11 mouse cellular contexts compared by ENCODE assay signal in the genomic region with DNA sequence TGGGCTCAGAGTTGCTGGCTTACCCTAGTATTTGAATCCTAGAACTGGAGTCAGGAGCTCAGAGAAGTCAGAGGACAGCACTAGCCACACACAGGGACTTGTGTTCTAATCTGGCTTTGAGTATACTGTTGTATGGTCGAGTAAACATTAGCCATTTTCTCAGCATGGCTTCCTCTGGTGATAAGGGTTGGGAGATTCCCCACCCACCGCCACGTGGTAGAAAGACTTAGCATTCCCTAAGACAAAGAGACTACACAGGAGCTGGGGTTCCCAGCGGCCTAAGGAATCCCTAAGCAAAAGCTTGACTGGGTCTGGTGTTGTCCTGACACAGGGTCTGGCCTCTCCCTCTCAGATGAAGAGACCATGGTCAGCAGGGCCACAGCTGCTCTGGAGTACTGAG. TPM values are rescaled to one million over a fixed set of nuclear protein-coding genes. Genes with fewer than 3 reads are reported as not detected.
DNase-seq lines count a peak whose midpoint lies in the region; ATAC-seq and TF ChIP-seq lines count a peak whose summit lies in the region.
"Had no signal": no experiment of that assay in that cellular context is flagged by ENCODE, and none has a peak within 500 bp of the region (broad histone marks: within the 10 kb centered on the region; RNA-seq: fewer than 3 reads in every experiment).

No protein-coding gene starts in this region.

- 34% methylated on average over 4 of the region's 4 CpGs for WGBS in heart, embryonic 10.5 days
- WGBS in lung, embryonic 14.5 days, result 45% methylated on average over 4 of the region's 4 CpGs
- WGBS in heart, embryonic 14.5 days, result 43% methylated on average over 4 of the region's 4 CpGs
- WGBS in liver, embryonic 16.5 days (ENCODE audit: insufficient replicate concordance), result 28% methylated on average over 4 of the region's 4 CpGs
- WGBS in forebrain, embryonic 15.5 days, result 40% methylated on average over 4 of the region's 4 CpGs

- intact Hi-C loops in heart, postnatal 10 days (cut with DNase I), result no loop called here

- H3K9ac ChIP-seq in lung, embryonic 14.5 days, result no peak overlapping the region
- no peak overlapping the region for H3K9ac ChIP-seq in heart, embryonic 14.5 days (ENCODE audit: low read length)
- H3K9ac ChIP-seq in liver, embryonic 16.5 days (ENCODE audit: low read depth, low read length), result no peak overlapping the region
- no peak overlapping the region for H3K9ac ChIP-seq in forebrain, embryonic 15.5 days (replicated peaks)

- H3K36me3 ChIP-seq in heart, embryonic 10.5 days, result no peaks in the 10 kb centered on the region
- H3K36me3 ChIP-seq in lung, embryonic 14.5 days (ENCODE audit: insufficient read depth), result no peaks in the 10 kb centered on the region
- H3K36me3 ChIP-seq in heart, embryonic 14.5 days (ENCODE audit: control insufficient read depth, insufficient read depth, low read length), result no peaks in the 10 kb centered on the region
- H3K36me3 ChIP-seq in liver, embryonic 16.5 days (ENCODE audit: control insufficient read depth, insufficient read depth), result no peaks in the 10 kb centered on the region
- H3K36me3 ChIP-seq in forebrain, embryonic 15.5 days, result no peaks in the 10 kb centered on the region

- peak overlapping the region; percentile 82 for H3K27ac ChIP-seq in heart, embryonic 10.5 days
- H3K27ac ChIP-seq in lung, embryonic 14.5 days (ENCODE audit: low read depth), result peak overlapping the region; percentile 76; the same call in 1 of the 2 replicates
- peak overlapping the region; percentile 71 to 86 for H3K27ac ChIP-seq in heart, embryonic 14.5 days (replicated peaks in 1 of 2; ENCODE audit: control insufficient read depth in 1 of 2, insufficient read depth in 1 of 2, low read depth in 2 of 2, low read length in 2 of 2)
- peak overlapping the region; percentile 42 for H3K27ac ChIP-seq in liver, embryonic 16.5 days (ENCODE audit: low read length)
- H3K27ac ChIP-seq in forebrain, embryonic 15.5 days (replicated peaks), result no peak overlapping the region

- peak overlapping the region; percentile 27 for H3K4me2 ChIP-seq in lung, embryonic 14.5 days
- 0 out of 2 replicates have a peak overlapping the region, but pooled peaks have one; percentile 18 for H3K4me2 ChIP-seq in heart, embryonic 14.5 days (ENCODE audit: low read length)
- H3K4me2 ChIP-seq in liver, embryonic 16.5 days (ENCODE audit: low read depth, low read length), result peak overlapping the region; percentile 46
- no peak overlapping the region for H3K4me2 ChIP-seq in forebrain, embryonic 15.5 days (replicated peaks)

- no peak for TF ChIP-seq CTCF in lung, embryonic 14.5 days (IDR thresholded peaks at IDR 0.05; ENCODE audit: low read depth)

- H3K9me3 ChIP-seq in heart, embryonic 10.5 days, result no peaks in the 10 kb centered on the region
- no peaks in the 10 kb centered on the region for H3K9me3 ChIP-seq in lung, embryonic 14.5 days (ENCODE audit: low read depth, low read length)
- no peaks in the 10 kb centered on the region for H3K9me3 ChIP-seq in heart, embryonic 14.5 days (ENCODE audit: control insufficient read depth, low read length)
- H3K9me3 ChIP-seq in liver, embryonic 16.5 days (replicated peaks; ENCODE audit: control insufficient read depth, low read length), result no peaks in the 10 kb centered on the region
- no peaks in the 10 kb centered on the region for H3K9me3 ChIP-seq in forebrain, embryonic 15.5 days

- DNase-seq in heart, embryonic 10.5 days (ENCODE audit: low spot score), result no peak
- no peak for DNase-seq in heart, postnatal 10 days
- DNase-seq in lung, embryonic 14.5 days, result no peak
- DNase-seq in lung, postnatal 25 days (ENCODE audit: low spot score), result no peak
- no peak for DNase-seq in thymus, adult 18-20 months

- H3K4me1 ChIP-seq in heart, embryonic 10.5 days, result peaks cover 95% of the 10 kb centered on the region
- peaks cover 32% of the 10 kb centered on the region for H3K4me1 ChIP-seq in lung, embryonic 14.5 days (ENCODE audit: insufficient read depth)
- peaks cover 53% of the 10 kb centered on the region in 2 experiments for H3K4me1 ChIP-seq in heart, embryonic 14.5 days (ENCODE audit: control insufficient read depth in 2 of 2, insufficient read depth in 2 of 2, low read length in 2 of 2)
- peaks cover 41% of the 10 kb centered on the region for H3K4me1 ChIP-seq in liver, embryonic 16.5 days (ENCODE audit: control insufficient read depth, low read depth, low read length)
- peaks cover 11% of the 10 kb centered on the region for H3K4me1 ChIP-seq in forebrain, embryonic 15.5 days

- H3K27me3 ChIP-seq in heart, embryonic 10.5 days (ENCODE audit: insufficient read depth, poor library complexity, severe bottlenecking), result no peaks in the 10 kb centered on the region
- H3K27me3 ChIP-seq in lung, embryonic 14.5 days (ENCODE audit: insufficient read depth, low read length), result no peaks in the 10 kb centered on the region
- H3K27me3 ChIP-seq in heart, embryonic 14.5 days (ENCODE audit: control insufficient read depth, insufficient read depth, low read length), result no peaks in the 10 kb centered on the region
- H3K27me3 ChIP-seq in liver, embryonic 16.5 days (ENCODE audit: control insufficient read depth, insufficient read depth, low read depth, low read length), result no peaks in the 10 kb centered on the region
- no peaks in the 10 kb centered on the region for H3K27me3 ChIP-seq in forebrain, embryonic 15.5 days

- H3K4me3 ChIP-seq in heart, embryonic 10.5 days, result no peak overlapping the region
- no peak overlapping the region for H3K4me3 ChIP-seq in lung, embryonic 14.5 days (ENCODE audit: low read depth, low read length)
- no peak overlapping the region for H3K4me3 ChIP-seq in heart, embryonic 14.5 days (ENCODE audit: control insufficient read depth in 1 of 2, insufficient read depth in 1 of 2, low read depth in 1 of 2, low read length in 2 of 2)
- H3K4me3 ChIP-seq in liver, embryonic 16.5 days (ENCODE audit: low read depth, low read length), result no peak overlapping the region
- H3K4me3 ChIP-seq in forebrain, embryonic 15.5 days, result no peak overlapping the region

- ATAC-seq in lung, embryonic 14.5 days (ENCODE audit: insufficient read depth), result no peak
- no peak for ATAC-seq in heart, embryonic 14.5 days (ENCODE audit: insufficient number of reproducible peaks, insufficient read depth, low FRiP score, low read depth)
- ATAC-seq in liver, embryonic 16.5 days (ENCODE audit: low read depth), result no peak
- ATAC-seq in forebrain, embryonic 15.5 days (replicated peaks), result no peak

RNA-seq across cellular contexts. Expression of a gene that starts 3.4 kb away (rescaled TPM):
- polyA plus RNA-seq in heart, embryonic 10.5 days (2016; fragmentation: Nextera tagmentation; extraction: Ambion mirVana), result 164 and 186 TPM in 2 replicates
- 100 to 1,000 TPM; 325 to 346 TPM for total RNA-seq in heart, postnatal 10 days (2021)
- 269 and 311 TPM in 2 replicates for polyA plus RNA-seq in lung, embryonic 14.5 days (2014; fragmentation: Nextera tagmentation; extraction: Ambion mirVana)
- polyA plus RNA-seq in heart, embryonic 14.5 days (2014; fragmentation: Nextera tagmentation; extraction: Ambion mirVana), result 161 and 177 TPM in 2 replicates
- 50.9 and 54.3 TPM in 2 replicates for polyA plus RNA-seq in liver, embryonic 16.5 days (2015; fragmentation: Nextera tagmentation; extraction: Ambion mirVana)
- polyA plus RNA-seq in forebrain, embryonic 15.5 days (2015; fragmentation: Nextera tagmentation; extraction: Ambion mirVana), result 46.4 and 56.9 TPM in 2 replicates

RNA-seq across cellular contexts. Expression of a gene that starts 10.0 kb away (rescaled TPM):
- not detected in 2 replicates for polyA plus RNA-seq in heart, embryonic 10.5 days (2016; fragmentation: Nextera tagmentation; extraction: Ambion mirVana)
- total RNA-seq in heart, postnatal 10 days (2021), result under 1 TPM in 1 of 2 experiments, not detected in 1; 0.36 TPM
- polyA plus RNA-seq in lung, embryonic 14.5 days (2014; fragmentation: Nextera tagmentation; extraction: Ambion mirVana), result not detected in 2 replicates
- polyA plus RNA-seq in heart, embryonic 14.5 days (2014; fragmentation: Nextera tagmentation; extraction: Ambion mirVana), result not detected in 2 replicates
- polyA plus RNA-seq in liver, embryonic 16.5 days (2015; fragmentation: Nextera tagmentation; extraction: Ambion mirVana), result not detected in 2 replicates
- not detected in 2 replicates for polyA plus RNA-seq in forebrain, embryonic 15.5 days (2015; fragmentation: Nextera tagmentation; extraction: Ambion mirVana)
- total RNA-seq: layer of hippocampus, adult 8-10 months had no signal
- polyA plus RNA-seq: C2C12; limb, embryonic 14.5 days had no signal

RNA-seq across cellular contexts. Expression of a gene that starts 27.8 kb away (rescaled TPM):
- polyA plus RNA-seq in heart, embryonic 10.5 days (2016; fragmentation: Nextera tagmentation; extraction: Ambion mirVana), result 20.4 and 28.9 TPM in 2 replicates
- 10 to 100 TPM; 53.3 to 78.7 TPM for total RNA-seq in heart, postnatal 10 days (2021)
- polyA plus RNA-seq in lung, embryonic 14.5 days (2014; fragmentation: Nextera tagmentation; extraction: Ambion mirVana), result 30.2 and 32.9 TPM in 2 replicates
- polyA plus RNA-seq in heart, embryonic 14.5 days (2014; fragmentation: Nextera tagmentation; extraction: Ambion mirVana), result 24.0 and 24.7 TPM in 2 replicates
- 58.3 and 65.7 TPM in 2 replicates for polyA plus RNA-seq in liver, embryonic 16.5 days (2015; fragmentation: Nextera tagmentation; extraction: Ambion mirVana)
- 3.4 and 3.9 TPM in 2 replicates for polyA plus RNA-seq in forebrain, embryonic 15.5 days (2015; fragmentation: Nextera tagmentation; extraction: Ambion mirVana)

RNA-seq across cellular contexts. Expression of a gene that starts 51.8 kb away (rescaled TPM):
- polyA plus RNA-seq in heart, embryonic 10.5 days (2016; fragmentation: Nextera tagmentation; extraction: Ambion mirVana), result 15.7 and 18.2 TPM in 2 replicates
- total RNA-seq in heart, postnatal 10 days (2021), result 10 to 100 TPM; 13.8 to 16.8 TPM
- 28.3 and 30.0 TPM in 2 replicates for polyA plus RNA-seq in lung, embryonic 14.5 days (2014; fragmentation: Nextera tagmentation; extraction: Ambion mirVana)
- 13.3 and 15.2 TPM in 2 replicates for polyA plus RNA-seq in heart, embryonic 14.5 days (2014; fragmentation: Nextera tagmentation; extraction: Ambion mirVana)
- 0.61 and 1.3 TPM in 2 replicates for polyA plus RNA-seq in liver, embryonic 16.5 days (2015; fragmentation: Nextera tagmentation; extraction: Ambion mirVana)
- 111 and 121 TPM in 2 replicates for polyA plus RNA-seq in forebrain, embryonic 15.5 days (2015; fragmentation: Nextera tagmentation; extraction: Ambion mirVana)

RNA-seq across cellular contexts. Expression of a gene that starts 60.0 kb away (rescaled TPM):
- polyA plus RNA-seq in heart, embryonic 10.5 days (2016; fragmentation: Nextera tagmentation; extraction: Ambion mirVana), result 13.2 and 16.6 TPM in 2 replicates
- 10 to 100 TPM; 54.0 to 54.3 TPM for total RNA-seq in heart, postnatal 10 days (2021)
- polyA plus RNA-seq in lung, embryonic 14.5 days (2014; fragmentation: Nextera tagmentation; extraction: Ambion mirVana), result 37.7 and 44.0 TPM in 2 replicates
- 21.2 and 21.6 TPM in 2 replicates for polyA plus RNA-seq in heart, embryonic 14.5 days (2014; fragmentation: Nextera tagmentation; extraction: Ambion mirVana)
- 2.8 and 3.1 TPM in 2 replicates for polyA plus RNA-seq in liver, embryonic 16.5 days (2015; fragmentation: Nextera tagmentation; extraction: Ambion mirVana)
- polyA plus RNA-seq in forebrain, embryonic 15.5 days (2015; fragmentation: Nextera tagmentation; extraction: Ambion mirVana), result 22.6 and 26.1 TPM in 2 replicates
